Mouse (Mus musculus) embryonic fibroblast, embryonic 13.5 days (primary cell): ENCODE data around the gene Ahcy.
"Not testable (repeated sequence)": the region's sequence is repeated elsewhere in the genome, so short reads cannot be mapped to it uniquely, and the experiment has no call there.

Experiments used
- CTCF ChIP-seq: IDR thresholded peaks from 2 replicates; pipeline ENCODE4 v1.5.1; 2011; ENCODE audit warnings: mild to moderate bottlenecking, control low read depth, low read length, moderate library complexity, borderline replicate concordance; ENCODE audit not compliant: insufficient read depth
- POLR2A ChIP-seq: IDR thresholded peaks from 2 replicates; pipeline ENCODE4 v1.6.1; 2011; ENCODE audit warnings: low read depth, mild to moderate bottlenecking, control low read depth, low read length, moderate library complexity

- not testable (repeated sequence) for TF ChIP-seq CTCF, POLR2A
Observed at GRCm38 (mm10) chr2:155053512-155053911, 20.8 kb downstream of the Ahcy start.
